Mouse (Mus musculus) olfactory bulb, adult 2 months (tissue): ENCODE data around the gene Ifi211.
"Not testable (repeated sequence)": the region's sequence is repeated elsewhere in the genome, so short reads cannot be mapped to it uniquely, and the experiment has no call there.

Source experiments
- CTCF ChIP-seq: fragments of 200-500 bp; IDR thresholded peaks from 2 replicates; pipeline ENCODE4 v1.5.1; 2012; ENCODE audit warnings: low read depth, mild to moderate bottlenecking, low read length, moderate library complexity; ENCODE audit not compliant: insufficient read depth
- POLR2A ChIP-seq: fragments of 200-500 bp; IDR thresholded peaks from 2 replicates; pipeline ENCODE4 v1.6.1; 2012; ENCODE audit warnings: mild to moderate bottlenecking, low read depth, low read length, moderate library complexity; ENCODE audit not compliant: insufficient read depth

GRCm38 (mm10) chr1:173913256-173913791 lies 478 bp upstream of the Ifi211 start:
- TF ChIP-seq CTCF, POLR2A: not testable (repeated sequence)
